Mouse (Mus musculus) heart, postnatal 4 days (tissue): ENCODE measurements around the gene Gng8. TPM values are rescaled to one million over a fixed set of nuclear protein-coding genes. Genes with fewer than 3 reads are reported as not detected.

Experiments used
- DNase-seq: peaks from one replicate; pipeline ENCODE4 v3.0.0; 2021
- total RNA-seq, 2 experiments: library from RNA; stranded (reverse); gene quantifications; 2 replicates each; pipeline ENCODE4 v1.2.3; 2021

Gng8 gene
- total RNA-seq, 2 experiments from 2014 or later, result 1.4 to 1.8 TPM

- DNase-seq, result no peak
Observed at GRCm38 (mm10) chr7:16928341-16928740, 36.8 kb downstream of the Gng8 start.

GRCm38 (mm10) chr7:16930850-16931249 lies 39.3 kb downstream of the Gng8 start:
- DNase-seq, result peak; percentile 82

- peak; percentile 91 for DNase-seq
Observed at GRCm38 (mm10) chr7:16931968-16932627, 40.5 kb downstream of the Gng8 start.

GRCm38 (mm10) chr7:16932704-16933577 lies 41.4 kb downstream of the Gng8 start:
- DNase-seq, result peak; percentile 70

GRCm38 (mm10) chr7:16937312-16937711 lies 45.7 kb downstream of the Gng8 start:
- peak; percentile 40 for DNase-seq

- peak; percentile 39 for DNase-seq
Observed at GRCm38 (mm10) chr7:16938117-16938791, 46.7 kb downstream of the Gng8 start.

GRCm38 (mm10) chr7:16940292-16940691 lies 48.7 kb downstream of the Gng8 start:
- peak; percentile 25 for DNase-seq

GRCm38 (mm10) chr7:16942861-16943260 lies 51.3 kb downstream of the Gng8 start:
- no peak for DNase-seq

- DNase-seq, result peak; percentile 86
Observed at GRCm38 (mm10) chr7:16944061-16944807, 52.6 kb downstream of the Gng8 start, which contains the start of gene Pnmal2. TSS of gene Pnmal2 (plus strand) at chr7:16944682.

GRCm38 (mm10) chr7:16944808-16945315 lies 53.3 kb downstream of the Gng8 start:
- DNase-seq, result peak; percentile 31

Other genes with a start within 250 kb of the Gng8 start
- gene Ceacam15, start 216.1 kb upstream of the Gng8 start, total RNA-seq, result under 1 TPM; 0.38 to 0.64 TPM
- gene Ceacam9, start 169.9 kb upstream of the Gng8 start, total RNA-seq, result not detected
- 100 to 1,000 TPM; 127 to 129 TPM for gene Ap2s1, start 153.4 kb upstream of the Gng8 start, total RNA-seq
- gene Slc1a5, start 110.4 kb upstream of the Gng8 start, total RNA-seq, result 10 to 100 TPM; 28.4 to 28.7 TPM
- 10 to 100 TPM; 87.0 to 99.9 TPM for gene Strn4, start 75.9 kb upstream of the Gng8 start, total RNA-seq
- gene Fkrp, start 75.1 kb upstream of the Gng8 start, total RNA-seq, result 10 to 100 TPM; 45.0 to 49.2 TPM
- gene Prkd2, start 48.9 kb upstream of the Gng8 start, total RNA-seq, result 10 to 100 TPM; 23.0 to 23.4 TPM
- 10 to 100 TPM; 45.2 to 48.6 TPM for gene Dact3, start 16.5 kb upstream of the Gng8 start, total RNA-seq
- gene Ptgir, start 14.7 kb downstream of the Gng8 start, total RNA-seq, result 1 to 10 TPM; 1.9 to 2.7 TPM
- gene Calm3, start 32.3 kb downstream of the Gng8 start, total RNA-seq, result 100 to 1,000 TPM; 309 to 310 TPM
- gene Pnmal2, start 52.9 kb downstream of the Gng8 start, total RNA-seq, result 1 to 10 TPM; 6.3 to 7.3 TPM
- gene Pnmal1, start 67.9 kb downstream of the Gng8 start, total RNA-seq, result not detected
- gene Gm42372, start 91.3 kb downstream of the Gng8 start, total RNA-seq, result under 1 TPM in 1 of 2 experiments, not detected in 1; 0.05 TPM
- gene Ccdc8, start 100.9 kb downstream of the Gng8 start, total RNA-seq, result 10 to 100 TPM; 22.0 to 24.5 TPM
- 100 to 1,000 TPM; 109 TPM for gene Ppp5c, start 136.1 kb downstream of the Gng8 start, total RNA-seq
- 1 to 10 TPM; 3.1 to 3.8 TPM for gene Hif3a, start 170.6 kb downstream of the Gng8 start, total RNA-seq
- under 1 TPM; 0.10 to 0.20 TPM for gene Psg16, start 182.3 kb downstream of the Gng8 start, total RNA-seq